Mouse (Mus musculus) lung, adult 18-20 months (tissue): ENCODE results near the gene Palm.

Experiments
- DNase-seq, 2 experiments: peaks; one replicate each; pipeline ENCODE4 v3.0.0; 2022; ENCODE audit warnings: mixed read lengths in 2 of 2

Gene Palm

DNA sequence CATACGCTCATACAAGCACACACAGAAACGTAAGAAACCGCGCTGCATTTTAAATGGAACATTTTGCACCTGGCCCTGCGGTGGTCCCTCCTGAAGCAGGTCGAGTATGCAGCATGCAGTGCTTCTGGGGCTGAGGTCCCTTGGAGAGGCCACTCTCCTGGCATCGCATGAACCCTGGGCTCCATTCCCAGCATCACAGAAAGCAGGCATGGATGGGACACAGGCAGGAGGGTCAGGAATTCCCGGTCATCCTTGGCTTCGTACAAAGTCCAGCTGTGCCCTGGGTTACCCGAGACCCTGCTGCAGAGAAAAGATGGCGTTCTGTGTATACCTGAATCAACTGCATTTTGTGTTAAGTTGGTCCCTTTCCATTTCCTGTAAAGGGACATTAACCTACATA lies 7.1 kb downstream of the Palm start:
- no peak for DNase-seq

DNA sequence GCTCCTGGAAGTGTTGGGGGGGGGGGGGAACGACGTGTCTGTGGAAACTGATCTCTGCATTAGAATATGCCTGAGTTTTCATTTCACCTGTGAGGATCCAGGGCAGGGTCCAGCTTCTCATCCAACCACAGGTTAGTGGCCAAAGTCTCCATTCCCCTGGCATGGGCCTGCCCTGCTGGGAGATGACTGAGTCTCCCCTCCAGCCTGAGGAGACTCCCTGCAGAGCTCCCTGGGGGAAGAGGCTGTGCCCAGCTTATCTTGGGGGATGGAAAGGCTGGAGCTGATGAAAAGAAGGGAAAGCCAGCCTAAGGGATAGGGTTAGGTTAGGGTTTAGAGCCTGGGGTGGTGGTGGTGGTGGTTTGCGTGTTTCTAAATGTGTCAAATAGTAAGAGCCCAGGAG lies 8.5 kb downstream of the Palm start:
- no peak for DNase-seq

DNA sequence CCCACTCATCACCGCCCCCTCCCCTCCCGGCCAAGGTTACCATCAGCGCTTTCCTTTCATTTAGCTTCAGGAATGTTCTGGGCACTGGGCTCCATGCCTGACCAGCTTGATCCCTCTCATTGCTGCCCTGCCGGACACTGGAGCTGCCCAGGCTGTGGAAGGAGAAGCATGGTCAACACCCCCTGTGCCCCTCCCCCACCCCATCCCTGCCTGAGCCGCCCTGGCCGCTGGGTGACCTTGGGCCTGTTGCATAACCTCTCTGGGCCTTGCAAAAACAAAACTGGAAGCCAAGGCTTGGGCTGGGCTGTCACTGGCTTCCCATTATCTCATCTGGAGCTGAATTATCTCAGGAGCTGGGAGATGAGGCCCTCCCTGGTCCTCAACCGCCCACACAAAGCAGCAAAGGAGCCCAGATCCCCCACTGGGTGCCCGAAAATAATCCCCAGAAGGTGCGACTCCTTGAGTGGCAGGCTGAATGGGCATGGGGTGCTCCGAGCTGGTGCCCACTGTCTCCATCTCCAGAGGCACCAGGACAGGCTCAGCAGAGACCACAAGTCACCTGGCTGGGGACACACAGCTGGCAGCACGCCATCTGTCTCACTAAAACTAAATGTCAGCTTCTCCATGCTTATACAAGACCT lies 9.1 kb downstream of the Palm start:
- DNase-seq, result peak; percentile 70 to 74

DNA sequence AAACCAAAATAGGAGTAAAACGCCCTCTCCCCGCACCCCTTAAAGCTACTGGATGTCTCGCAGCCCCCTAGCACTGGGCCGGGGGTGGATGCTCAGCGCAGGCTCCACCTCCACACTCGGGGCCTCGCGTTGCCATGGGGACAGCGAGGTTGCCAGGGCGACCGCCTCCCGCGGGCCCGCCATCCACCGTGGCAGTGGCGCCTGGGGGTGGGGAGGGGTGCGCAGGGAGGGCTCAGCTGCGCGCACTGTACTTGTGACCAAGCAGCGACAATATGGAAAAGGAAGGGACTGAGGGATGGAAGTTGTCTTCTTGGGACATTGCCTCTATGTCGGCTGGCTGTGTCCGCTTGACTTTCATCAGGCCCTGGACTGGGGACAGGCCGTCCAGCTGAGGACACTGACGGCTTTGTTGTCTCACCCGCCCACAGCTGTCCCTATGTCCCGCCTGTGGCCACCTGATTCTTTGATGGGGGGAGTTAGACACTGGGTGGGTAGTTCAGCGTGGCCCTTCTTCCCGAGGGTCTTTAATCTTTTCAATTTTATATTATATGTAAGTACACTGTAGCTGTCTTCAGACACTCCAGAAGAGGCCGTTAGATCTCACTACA lies 10.4 kb downstream of the Palm start:
- DNase-seq, result no peak

DNA sequence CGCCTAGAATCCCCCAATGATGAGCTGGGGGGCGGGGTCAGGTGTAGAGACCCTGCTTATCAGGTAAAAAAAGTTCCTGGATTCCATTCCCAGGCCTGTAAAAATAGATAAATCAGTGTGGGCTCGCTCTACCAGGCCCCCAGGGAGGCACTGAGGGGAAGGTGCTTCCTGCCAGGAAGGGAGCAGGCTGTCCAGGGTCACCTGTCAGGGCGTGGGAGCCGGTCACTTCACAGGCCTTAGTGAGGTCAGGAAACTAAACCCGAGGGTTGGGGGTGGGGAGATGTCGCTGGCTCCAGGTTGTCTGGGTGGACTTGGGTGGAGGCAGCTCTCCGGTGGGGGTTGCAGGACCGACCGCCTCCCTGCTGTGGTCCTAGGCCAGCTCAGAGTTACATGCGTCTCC lies 12.3 kb downstream of the Palm start:
- peak in 1 of 2 experiments; percentile 24 for DNase-seq

DNA sequence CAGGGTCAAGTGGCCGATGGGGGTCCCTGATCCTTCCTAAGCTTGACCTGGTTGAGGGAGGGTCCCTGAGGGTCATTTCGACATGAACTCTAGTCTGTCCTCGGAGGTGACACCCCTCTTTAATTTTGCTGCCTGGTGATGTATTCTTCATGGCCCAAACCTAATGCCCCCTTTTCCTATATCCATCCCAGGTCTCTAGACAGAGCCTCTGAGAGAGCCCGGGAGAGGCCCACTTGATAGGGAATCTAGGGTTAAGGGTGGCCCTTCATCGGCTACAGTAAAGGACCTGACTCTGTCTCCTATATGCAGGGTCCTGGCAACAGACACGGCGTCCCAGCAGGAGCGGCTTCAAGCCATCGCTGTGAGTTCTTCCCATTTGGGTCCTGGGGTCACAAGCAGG lies 13.0 kb downstream of the Palm start:
- DNase-seq, result no peak

DNA sequence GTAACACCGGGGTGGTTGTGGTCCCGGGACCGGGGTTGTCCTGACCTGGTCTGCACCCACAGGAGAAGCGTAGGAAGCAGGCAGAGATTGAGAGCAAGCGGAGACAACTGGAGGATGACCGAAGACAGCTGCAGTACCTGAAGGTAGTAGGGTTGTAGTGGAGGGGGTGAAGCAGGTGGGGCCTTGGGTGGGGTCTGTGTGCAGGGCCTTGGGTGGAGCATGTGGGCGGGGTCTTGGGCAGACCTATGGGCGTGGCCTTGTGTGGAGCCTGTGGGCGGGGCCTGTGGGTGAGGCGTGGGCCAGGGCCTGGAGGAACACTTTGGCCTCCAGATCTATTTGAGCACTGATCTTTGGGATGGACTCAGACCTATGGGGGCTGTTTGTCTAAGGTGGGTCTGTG lies 13.6 kb downstream of the Palm start:
- no peak for DNase-seq

DNA sequence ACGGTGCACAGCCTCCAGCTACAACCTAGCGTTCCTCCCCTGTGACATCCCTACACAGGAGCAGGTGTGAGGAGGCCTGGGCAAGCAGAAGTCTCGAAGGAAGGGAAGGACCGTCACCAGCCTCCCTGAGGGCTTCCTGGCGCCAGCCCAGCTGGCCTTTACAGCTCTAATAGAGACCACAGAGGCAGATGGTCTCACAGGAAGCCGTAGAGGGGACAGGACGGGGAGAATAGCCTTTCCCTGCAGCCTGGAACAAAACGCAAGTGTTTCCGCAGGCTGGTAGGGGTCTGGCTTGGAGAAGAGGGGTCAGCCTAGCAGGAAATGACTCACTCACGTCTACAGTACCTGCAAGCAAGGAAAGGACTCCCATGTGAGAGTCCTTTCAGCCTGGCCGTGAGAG lies 14.5 kb downstream of the Palm start:
- DNase-seq, result no peak

DNA sequence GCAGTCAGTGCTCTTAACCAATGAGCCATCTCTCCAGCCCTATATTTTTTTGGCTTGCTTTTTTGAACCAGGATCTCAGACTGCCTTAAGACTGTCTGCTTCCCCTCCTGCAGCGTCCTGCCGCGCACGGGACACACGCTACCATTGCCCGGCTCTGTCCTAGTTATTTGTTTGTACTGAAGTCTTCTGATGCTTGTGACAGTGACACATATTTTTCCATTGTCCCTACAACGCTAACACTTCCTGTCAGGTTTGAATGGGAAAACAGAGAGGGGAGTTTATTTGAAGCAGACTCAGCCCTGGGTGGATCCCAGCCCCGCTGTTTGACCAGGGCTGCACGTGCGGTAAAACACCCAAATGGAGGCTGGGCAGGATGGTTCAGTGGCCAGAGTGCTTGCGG lies 15.4 kb downstream of the Palm start:
- peak in 1 of 2 experiments; percentile 33 for DNase-seq

DNA sequence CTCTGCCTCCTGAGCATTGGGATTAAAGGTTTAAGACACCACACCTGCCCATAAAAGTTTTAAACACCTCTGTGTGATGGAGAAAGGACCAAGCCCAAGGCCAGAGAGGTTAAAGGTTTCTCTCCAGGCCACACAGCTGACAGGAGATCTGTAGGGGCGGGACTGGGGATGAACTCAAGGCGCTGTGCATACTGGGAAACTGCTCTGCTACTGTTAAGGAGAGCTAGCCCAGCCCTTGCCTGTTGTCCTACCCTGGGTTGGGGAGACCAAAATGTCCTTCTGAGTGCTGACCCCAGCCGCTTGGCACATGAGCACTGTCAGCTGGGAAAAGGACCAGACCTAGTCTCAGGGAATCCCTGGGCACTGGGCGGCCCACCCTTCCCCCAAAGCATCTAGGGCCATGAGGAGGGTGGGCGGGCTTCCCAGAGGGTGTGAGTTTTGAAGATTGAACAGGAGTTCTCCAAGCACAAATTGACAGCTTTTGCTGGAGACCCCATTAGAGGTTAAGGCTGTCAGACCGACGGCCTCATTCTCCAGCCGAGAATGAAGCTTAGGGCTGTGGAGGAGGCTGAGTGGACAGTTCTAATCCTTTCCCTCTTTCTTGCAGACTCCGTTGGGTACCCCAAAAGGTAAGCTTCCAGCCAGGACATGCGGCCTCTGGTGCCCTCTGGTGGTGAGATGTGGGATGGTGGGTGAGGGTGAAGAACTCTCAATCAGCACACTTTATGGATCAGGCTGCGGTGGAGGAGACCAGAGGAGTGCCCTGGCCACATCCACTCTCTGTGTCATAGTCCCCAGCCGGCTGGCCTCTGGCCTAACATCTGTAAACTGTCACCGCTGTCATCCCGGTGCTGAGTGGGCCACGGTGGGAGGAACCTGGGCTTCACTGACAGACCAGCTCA lies 18.6 kb downstream of the Palm start:
- peak; percentile 76 to 80 for DNase-seq

DNA sequence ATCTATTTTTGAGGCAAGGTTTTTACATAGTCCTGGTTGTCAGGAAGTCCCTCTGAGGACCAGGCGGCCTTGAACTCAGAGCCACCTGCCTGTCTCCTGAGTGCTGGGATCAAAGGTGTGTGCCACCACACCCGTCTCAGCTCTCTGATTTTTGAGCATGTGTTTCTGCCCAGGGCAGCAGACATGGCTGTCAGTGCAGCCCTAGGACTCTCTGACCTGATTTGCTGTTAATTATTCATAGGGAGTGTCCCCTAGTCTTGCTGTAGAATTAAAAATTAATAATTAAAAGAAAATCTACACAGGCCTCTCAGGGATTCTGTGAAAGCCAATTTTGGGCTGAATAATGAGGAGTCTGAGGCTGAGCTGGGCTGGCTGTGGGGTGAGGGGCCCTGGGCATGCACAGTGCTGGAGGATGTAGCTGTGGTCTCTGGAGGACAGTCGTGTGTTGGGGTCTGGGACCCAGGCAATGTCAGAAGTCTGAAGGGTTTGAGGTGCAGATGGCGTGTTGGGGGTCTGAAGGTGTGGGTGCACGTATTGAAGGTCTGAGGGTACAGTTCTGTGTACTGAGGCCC lies 21.0 kb downstream of the Palm start:
- DNase-seq, result no peak

DNA sequence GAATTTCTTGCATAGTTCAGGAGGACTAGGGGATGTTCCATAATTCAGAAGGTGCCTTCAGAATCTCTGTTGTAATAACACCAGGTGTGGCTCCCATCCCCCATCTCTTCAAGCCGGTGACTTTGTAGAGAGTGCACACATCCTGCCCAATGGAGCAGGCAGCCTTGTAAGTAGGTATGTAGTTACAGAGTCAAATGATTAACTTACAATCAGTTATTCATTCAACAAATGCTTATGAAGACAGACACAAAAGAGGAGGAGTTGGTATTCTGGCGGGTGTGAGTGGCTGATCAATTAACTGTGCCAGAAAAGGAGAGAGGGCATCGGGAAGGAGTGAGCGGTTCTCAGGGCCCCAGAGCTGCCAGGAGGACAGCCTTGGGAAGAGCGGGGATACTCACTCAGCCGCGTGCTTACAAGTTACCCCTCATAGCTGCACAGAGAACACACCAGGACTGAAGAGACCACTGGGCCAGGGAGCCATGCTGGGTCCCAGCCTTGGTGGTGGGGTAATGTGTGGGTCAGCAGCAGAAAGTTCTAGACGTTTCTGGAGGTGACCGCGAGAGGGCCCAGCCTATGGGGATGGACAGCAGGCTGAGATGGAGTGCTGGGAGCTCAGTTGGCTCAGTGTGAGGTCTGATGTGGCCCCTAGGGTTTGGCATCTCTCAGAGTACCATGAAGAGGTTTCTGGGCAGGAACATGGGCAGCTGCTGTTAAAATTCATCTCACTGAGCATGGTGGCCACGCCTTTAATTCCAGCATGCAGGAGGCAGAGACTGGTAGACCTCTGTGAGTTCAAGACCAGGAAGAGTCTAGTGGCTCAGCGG lies 22.5 kb downstream of the Palm start:
- no peak for DNase-seq

DNA sequence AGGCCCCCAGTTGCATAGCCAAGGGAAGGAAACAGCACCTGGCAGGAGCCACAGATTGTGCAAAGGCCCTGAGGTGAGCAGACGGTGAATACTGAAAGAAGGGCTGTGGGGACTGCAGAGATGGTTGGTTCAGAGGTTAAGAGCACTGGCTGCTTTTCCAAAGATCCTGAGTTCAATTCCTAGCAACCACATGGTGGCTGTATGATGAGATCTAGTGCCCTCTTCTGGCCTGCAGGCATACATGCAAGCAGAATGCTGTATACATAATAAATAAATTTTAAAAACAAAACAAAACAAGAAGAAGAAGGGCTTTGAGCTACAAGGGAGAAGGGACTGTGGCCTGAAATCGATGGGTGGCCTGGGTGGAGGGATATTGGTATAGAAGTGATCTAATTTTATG lies 23.7 kb downstream of the Palm start:
- no peak for DNase-seq

DNA sequence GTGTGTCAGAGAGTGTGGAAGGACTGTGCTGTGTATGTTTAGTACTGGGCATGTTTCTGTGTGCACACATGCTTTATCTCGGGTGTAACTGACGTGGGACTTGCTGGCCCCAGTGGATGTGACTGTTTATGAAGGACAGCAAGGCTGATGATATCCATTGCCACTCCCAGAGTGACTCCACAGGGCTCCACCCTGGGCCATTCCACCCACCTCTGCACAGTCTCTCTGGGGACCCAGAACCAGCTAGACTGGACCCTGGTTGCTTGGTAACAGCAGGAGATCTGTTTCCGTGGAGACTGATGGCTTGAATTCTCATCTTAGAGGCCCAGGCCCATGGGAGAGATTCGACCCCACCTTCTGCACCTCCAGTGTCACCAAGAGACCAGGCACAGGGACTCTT lies 24.9 kb downstream of the Palm start:
- no peak for DNase-seq

DNA sequence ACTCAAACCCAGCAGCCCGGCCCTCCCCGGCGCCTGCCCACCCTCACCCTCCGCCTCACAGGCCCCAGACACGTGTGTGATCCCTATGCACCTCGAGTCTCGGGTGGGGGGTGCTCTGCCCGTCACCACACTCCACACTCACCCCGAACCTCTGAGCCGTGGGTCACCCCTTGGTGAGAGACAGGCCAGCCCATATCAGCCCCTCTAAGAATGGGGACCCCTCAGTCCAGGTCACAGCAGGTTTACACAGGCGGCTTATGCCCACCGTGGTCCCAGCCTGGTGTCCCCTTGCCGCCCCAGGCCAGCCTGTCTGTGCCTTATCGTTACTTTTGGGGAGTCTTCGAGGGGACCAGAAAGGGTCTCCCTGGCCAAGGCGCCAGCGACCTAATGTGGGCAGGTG lies 26.2 kb downstream of the Palm start:
- no peak for DNase-seq

DNA sequence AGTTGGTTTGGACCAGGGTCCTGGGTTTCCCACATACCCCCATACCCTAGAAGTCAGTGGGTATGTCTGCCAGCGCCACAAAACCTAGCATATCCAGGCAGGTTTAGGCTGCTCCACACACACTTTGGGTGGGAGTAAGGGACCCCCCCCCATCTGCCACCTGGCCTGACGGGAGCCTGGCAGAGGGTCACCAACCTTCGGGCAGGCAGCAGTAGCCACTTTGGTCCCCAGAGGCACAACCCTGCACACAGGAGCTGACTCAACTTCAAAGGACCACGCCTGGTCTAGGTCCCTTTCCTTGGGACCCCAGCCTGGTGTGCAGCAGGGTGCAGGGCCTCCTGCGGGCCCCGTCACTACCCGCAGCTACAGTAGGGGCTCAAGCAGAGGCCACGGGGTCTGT lies 26.9 kb downstream of the Palm start:
- no peak for DNase-seq

DNA sequence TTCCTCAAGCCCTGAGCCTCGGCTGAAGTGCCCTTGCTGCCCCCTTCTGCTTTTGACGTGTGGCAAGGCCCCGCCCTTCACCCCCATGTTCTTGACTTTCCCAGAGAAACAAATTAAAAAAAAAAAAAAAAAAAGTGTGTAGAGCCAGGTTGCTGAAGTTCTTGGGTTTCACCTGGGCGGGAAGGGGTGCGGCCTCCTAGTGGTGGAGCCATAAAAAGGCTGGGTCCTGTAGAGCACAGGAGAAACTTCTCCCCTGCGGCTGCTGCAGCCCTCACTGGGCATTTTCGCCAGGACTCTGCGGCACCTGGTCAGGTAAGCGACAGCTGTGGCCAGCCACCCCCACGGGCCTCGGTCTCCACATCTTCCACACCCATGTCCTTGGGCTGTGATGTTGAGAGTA lies 27.4 kb downstream of the Palm start, which contains the start of gene Misp:
TSS of gene Misp (plus strand) at position 208 of the 400 bp plus-strand sequence.
- peak in 1 of 2 experiments; percentile 53 for DNase-seq

DNA sequence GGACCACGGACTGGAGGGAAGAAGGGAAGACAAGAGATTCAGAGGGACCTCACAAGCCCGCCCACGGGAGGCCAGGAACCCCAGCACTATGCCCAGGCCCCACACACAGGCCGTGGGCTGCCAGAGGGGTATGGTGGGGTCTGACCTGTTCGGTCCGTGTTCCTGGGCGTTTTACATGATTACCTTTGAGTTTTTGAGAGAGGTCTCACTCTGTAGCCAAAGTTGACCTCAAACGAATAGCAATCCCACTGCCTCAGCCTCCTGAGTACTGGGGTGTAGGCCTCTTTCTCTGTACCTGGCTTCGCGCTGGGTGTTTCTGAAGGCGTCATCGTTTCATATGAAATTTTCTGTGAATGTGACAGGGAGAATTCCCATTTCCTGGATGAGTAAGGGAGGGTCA lies 28.4 kb downstream of the Palm start:
- no peak for DNase-seq

DNA sequence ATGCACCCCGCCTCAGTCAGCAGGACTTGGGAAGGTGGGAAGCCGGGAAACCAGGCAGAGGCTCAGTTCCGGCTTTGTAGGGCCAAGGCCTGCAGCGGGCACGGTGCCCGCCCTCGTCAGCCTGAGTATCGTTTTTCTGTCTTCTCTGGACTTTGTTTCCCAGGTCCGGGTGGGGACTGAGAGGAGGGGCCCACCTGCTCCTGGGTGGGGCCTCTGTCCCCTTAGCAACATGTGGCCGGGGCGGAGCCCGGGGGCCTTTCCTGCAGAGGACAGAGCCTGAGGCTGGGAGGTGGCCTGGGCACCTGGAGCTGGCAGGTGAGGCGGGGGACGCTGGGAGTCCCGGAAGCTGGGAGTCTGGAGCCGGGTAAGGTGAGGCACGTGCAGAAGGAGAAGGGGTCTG lies 29.0 kb downstream of the Palm start:
- DNase-seq, result peak; percentile 68 to 80

DNA sequence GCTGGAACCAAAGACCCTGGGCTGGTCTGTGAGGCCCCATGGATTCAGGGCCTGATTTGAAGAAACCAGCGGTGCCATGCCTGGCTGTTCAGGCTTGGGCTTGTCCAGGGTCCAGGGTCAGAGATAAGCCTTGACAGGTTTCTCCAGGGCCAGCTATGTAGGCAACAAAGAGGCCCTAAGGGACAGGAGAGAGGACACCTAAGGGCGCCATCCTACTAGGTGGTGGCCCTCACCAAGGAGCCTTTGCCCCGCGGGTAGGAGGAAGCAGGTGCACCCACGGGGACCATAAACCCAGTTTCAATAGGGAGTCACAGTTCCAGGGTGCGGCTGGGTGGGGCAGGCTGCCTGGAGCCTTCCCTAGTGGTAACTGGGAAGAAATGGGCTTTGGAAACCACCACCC lies 29.6 kb downstream of the Palm start:
- no peak for DNase-seq

DNA sequence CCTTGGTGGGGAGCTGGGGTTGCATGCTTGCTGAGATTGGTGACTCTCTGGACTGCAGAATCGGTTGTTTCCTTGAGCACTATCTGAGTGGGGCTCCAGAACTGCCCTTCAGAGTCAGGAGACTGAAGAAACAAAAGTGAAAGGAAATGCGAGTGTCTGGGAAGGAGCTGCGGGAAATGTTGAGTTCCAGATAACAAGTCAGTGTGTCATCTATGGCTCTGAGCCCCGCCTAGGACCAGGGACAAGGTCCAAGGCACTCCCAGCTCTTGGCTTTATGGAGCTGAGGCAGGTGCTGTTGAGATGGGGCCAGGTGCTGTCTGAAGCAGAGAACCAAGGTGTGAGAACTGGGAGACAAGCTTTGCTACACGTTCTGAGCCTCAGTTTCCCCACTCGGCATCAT lies 31.0 kb downstream of the Palm start:
- peak; percentile 49 to 70 for DNase-seq

DNA sequence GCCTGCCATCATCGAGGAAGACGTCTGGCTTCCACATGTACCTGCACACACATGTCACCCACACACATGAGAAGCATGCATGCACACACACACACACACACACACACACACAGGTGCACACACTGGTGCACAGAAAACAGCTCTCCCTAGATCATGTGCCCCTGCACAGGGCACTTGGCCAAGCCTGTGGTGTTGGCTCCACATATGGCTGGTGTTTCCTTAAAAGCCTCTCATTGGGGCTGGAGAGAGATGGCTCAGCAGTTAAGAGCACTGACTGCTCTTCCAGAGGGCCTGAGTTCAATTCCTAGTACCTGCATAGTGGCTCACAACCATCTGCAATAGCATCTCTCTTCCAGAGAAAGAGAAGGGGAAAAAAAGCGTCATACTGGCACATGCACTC lies 38.2 kb downstream of the Palm start:
- DNase-seq, result no peak
